In the genomic region with DNA sequence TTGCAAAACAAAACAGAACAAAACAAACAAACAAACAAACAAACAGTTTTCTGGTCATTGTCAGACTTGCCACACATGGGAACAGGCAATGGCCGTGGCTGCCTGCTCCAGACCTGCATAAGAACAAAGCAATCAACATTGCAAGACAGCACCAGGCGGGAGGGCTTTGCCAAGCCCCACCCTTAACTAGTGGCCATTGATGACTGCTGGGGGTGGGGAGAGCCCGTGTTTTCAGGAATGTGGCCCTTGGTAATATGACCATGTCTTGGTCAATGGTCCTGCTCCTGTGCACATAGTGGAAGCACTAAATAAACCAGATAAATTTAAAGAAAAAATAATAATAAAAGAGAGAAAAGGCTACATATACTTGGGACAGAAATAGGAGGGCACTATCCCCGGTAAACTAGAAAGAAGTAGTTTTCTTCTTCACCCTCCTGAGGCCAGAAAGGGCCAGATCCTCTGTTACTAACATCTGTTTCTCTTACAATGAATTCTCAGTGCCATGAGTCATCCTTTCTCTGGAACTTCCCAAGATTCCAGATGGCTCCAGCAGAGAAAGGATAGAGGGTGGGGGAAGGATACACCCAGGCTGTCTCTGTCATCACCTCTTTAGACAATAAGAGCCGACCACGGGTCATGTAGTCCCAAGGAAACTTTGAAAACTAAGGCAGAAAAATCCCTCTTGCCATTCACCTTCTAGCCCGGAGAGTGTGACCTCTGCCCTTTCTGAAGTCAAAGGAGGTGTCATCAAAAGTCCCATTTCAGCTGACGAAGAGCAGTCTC, we compare ENCODE assay signal across 20 mouse cellular contexts. TPM values are rescaled to one million over a fixed set of nuclear protein-coding genes. Genes with fewer than 3 reads are reported as not detected.
A peak's percentile ranks its signal among the peaks of the same experiment; 100 is the strongest.
DNase-seq lines count a peak whose midpoint lies in the region; ATAC-seq and TF ChIP-seq lines count a peak whose summit lies in the region.
"Had no signal": no experiment of that assay in that cellular context is flagged by ENCODE, and none has a peak within 500 bp of the region (broad histone marks: within the 10 kb centered on the region; RNA-seq: fewer than 3 reads in every experiment).

No protein-coding gene starts in this region.

- no peaks in the 10 kb centered on the region for H3K27me3 ChIP-seq in intestine, embryonic 14.5 days (replicated peaks; ENCODE audit: control insufficient read depth, insufficient read depth, low read length)
- H3K27me3 ChIP-seq in intestine, embryonic 16.5 days (replicated peaks; ENCODE audit: control insufficient read depth, insufficient read depth, low read length), result no peaks in the 10 kb centered on the region
- H3K27me3 ChIP-seq in lung, postnatal 0 days (replicated peaks; ENCODE audit: insufficient read depth, low read length), result no peaks in the 10 kb centered on the region
- H3K27me3 ChIP-seq: embryonic facial prominence, embryonic 13.5 days; hindbrain, embryonic 15.5 days; liver, embryonic 15.5 days had no signal

- DNase-seq in intestine, embryonic 14.5 days (ENCODE audit: low spot score), result no peak
- peak; percentile 6 for DNase-seq in ES-E14 (ENCODE audit: low read depth, low spot score)
- DNase-seq in adipocyte (ENCODE audit: low spot score), result peak; percentile 50
- peak; percentile 88 for DNase-seq in lung, postnatal 0 days (ENCODE audit: low spot score)
- DNase-seq in ovary, postnatal 10 days (ENCODE audit: low spot score), result no peak
- DNase-seq in T-cell, adult 2 months (ENCODE audit: low spot score), result no peak
- DNase-seq in embryo, embryonic 10.5 days (ENCODE audit: low spot score), result no peak
- DNase-seq: cerebellum, postnatal 10 days; kidney, postnatal 10 days; left cerebral cortex, postnatal 4 days had no signal

- H3K36me3 ChIP-seq in intestine, embryonic 14.5 days (ENCODE audit: control insufficient read depth, insufficient read depth, low read length), result no peaks in the 10 kb centered on the region
- no peaks in the 10 kb centered on the region for H3K36me3 ChIP-seq in intestine, embryonic 16.5 days (ENCODE audit: control insufficient read depth, insufficient read depth, low read length)
- H3K36me3 ChIP-seq in ES-E14 (ENCODE audit: control insufficient read depth, insufficient read depth, low read length, poor library complexity, severe bottlenecking), result no peaks in the 10 kb centered on the region
- no peaks in the 10 kb centered on the region for H3K36me3 ChIP-seq in lung, postnatal 0 days (ENCODE audit: insufficient read depth, low read length)
- H3K36me3 ChIP-seq: embryonic facial prominence, embryonic 13.5 days; hindbrain, embryonic 15.5 days; liver, embryonic 15.5 days; midbrain, embryonic 10.5 days had no signal

- 48% methylated on average over 8 of the region's 8 CpGs for WGBS in intestine, embryonic 14.5 days
- WGBS in intestine, embryonic 16.5 days, result 53% methylated on average over 8 of the region's 8 CpGs
- WGBS in lung, postnatal 0 days, result 49% methylated on average over 8 of the region's 8 CpGs

- in situ Hi-C loops in ES-E14 (cut with MboI; ENCODE audit: low sequenced_read_pairs in 2 of 2, unreplicated experiment in 2 of 2), result no loop called here

- 0 out of 2 replicates have a peak, but pooled peaks have one; percentile 27 for ATAC-seq in intestine, embryonic 14.5 days (replicated peaks; ENCODE audit: low FRiP score, low TSS enrichment, low read depth)
- ATAC-seq in intestine, embryonic 16.5 days, result no peak
- ATAC-seq in lung, postnatal 0 days, result peak; percentile 70
- ATAC-seq: forebrain, embryonic 14.5 days had no signal

- TF ChIP-seq EP300 in lung, postnatal 0 days (IDR thresholded peaks at IDR 0.05), result peak; percentile 41

- no peak for TF ChIP-seq CTCF in lung, postnatal 0 days (IDR thresholded peaks at IDR 0.05)

- H3K9ac ChIP-seq in intestine, embryonic 14.5 days (ENCODE audit: low read length), result no peak overlapping the region
- H3K9ac ChIP-seq in intestine, embryonic 16.5 days (ENCODE audit: low read depth, low read length), result no peak overlapping the region
- H3K9ac ChIP-seq in ES-E14 (ENCODE audit: insufficient read depth, low read depth, low read length, poor library complexity, severe bottlenecking), result no peak overlapping the region
- no peak overlapping the region for H3K9ac ChIP-seq in lung, postnatal 0 days (replicated peaks; ENCODE audit: low read depth)
- H3K9ac ChIP-seq: embryonic facial prominence, embryonic 13.5 days; hindbrain, embryonic 15.5 days; liver, embryonic 15.5 days had no signal

- H3K9me3 ChIP-seq in intestine, embryonic 14.5 days (ENCODE audit: control insufficient read depth, low read length), result no peaks in the 10 kb centered on the region
- no peaks in the 10 kb centered on the region for H3K9me3 ChIP-seq in intestine, embryonic 16.5 days (ENCODE audit: control insufficient read depth, low read length)
- no peaks in the 10 kb centered on the region for H3K9me3 ChIP-seq in ES-E14 (ENCODE audit: control insufficient read depth, insufficient read depth, low read depth, low read length)
- no peaks in the 10 kb centered on the region for H3K9me3 ChIP-seq in lung, postnatal 0 days (ENCODE audit: low read length)
- H3K9me3 ChIP-seq: embryonic facial prominence, embryonic 13.5 days; hindbrain, embryonic 15.5 days; liver, embryonic 15.5 days; midbrain, embryonic 10.5 days had no signal

- H3K4me2 ChIP-seq in intestine, embryonic 14.5 days (ENCODE audit: low read length), result no peak overlapping the region
- no peak overlapping the region for H3K4me2 ChIP-seq in intestine, embryonic 16.5 days (ENCODE audit: low read depth, low read length)
- H3K4me2 ChIP-seq in lung, postnatal 0 days (replicated peaks; ENCODE audit: low read depth, low read length), result no peak overlapping the region
- H3K4me2 ChIP-seq: embryonic facial prominence, embryonic 13.5 days; hindbrain, embryonic 15.5 days; liver, embryonic 15.5 days had no signal

- peaks cover 6% of the 10 kb centered on the region; the same call in 1 of the 2 replicates for H3K4me1 ChIP-seq in intestine, embryonic 14.5 days (replicated peaks; ENCODE audit: control insufficient read depth, insufficient read depth, low read length)
- H3K4me1 ChIP-seq in intestine, embryonic 16.5 days (ENCODE audit: control insufficient read depth, insufficient read depth, low read length), result peaks cover 2% of the 10 kb centered on the region; the same call in 1 of the 2 replicates
- no peaks in the 10 kb centered on the region for H3K4me1 ChIP-seq in ES-E14 (ENCODE audit: control insufficient read depth in 2 of 2, insufficient read depth in 2 of 2, low read length in 2 of 2, poor library complexity in 1 of 2)
- H3K4me1 ChIP-seq in lung, postnatal 0 days (ENCODE audit: insufficient read depth, low read depth, low read length), result no peaks in the 10 kb centered on the region

- peak overlapping the region; percentile 38; the same call in 1 of the 2 replicates for H3K27ac ChIP-seq in intestine, embryonic 14.5 days (ENCODE audit: low read depth)
- no peak overlapping the region for H3K27ac ChIP-seq in intestine, embryonic 16.5 days (ENCODE audit: low read length)
- H3K27ac ChIP-seq in ES-E14 (ENCODE audit: insufficient read depth, low read depth, low read length, poor library complexity, severe bottlenecking), result no peak overlapping the region
- H3K27ac ChIP-seq in lung, postnatal 0 days (ENCODE audit: low read length), result no peak overlapping the region
- H3K27ac ChIP-seq: embryonic facial prominence, embryonic 13.5 days; hindbrain, embryonic 15.5 days; liver, embryonic 15.5 days; midbrain, embryonic 10.5 days had no signal

- no peak overlapping the region for H3K4me3 ChIP-seq in intestine, embryonic 14.5 days (ENCODE audit: low read depth, low read length)
- no peak overlapping the region for H3K4me3 ChIP-seq in intestine, embryonic 16.5 days (ENCODE audit: low read length)
- no peak overlapping the region for H3K4me3 ChIP-seq in ES-E14 (ENCODE audit: insufficient read depth in 1 of 2, low read depth in 1 of 2, low read length in 2 of 2, poor library complexity in 1 of 2, severe bottlenecking in 1 of 2)
- H3K4me3 ChIP-seq in lung, postnatal 0 days (ENCODE audit: low read depth, low read length), result no peak overlapping the region
- H3K4me3 ChIP-seq: embryonic facial prominence, embryonic 13.5 days; hindbrain, embryonic 15.5 days; liver, embryonic 15.5 days; midbrain, embryonic 10.5 days had no signal

TF ChIP-seq in ES-E14, 5 proteins besides CTCF, POLR2A, EP300 and RAD21:
- TF ChIP-seq HCFC1 (IDR thresholded peaks at IDR 0.05; ENCODE audit: borderline replicate concordance, insufficient read depth, low read length), result no peak
- no peak for TF ChIP-seq CHD2 (IDR thresholded peaks at IDR 0.05; ENCODE audit: low read depth, low read length)
- TF ChIP-seq MAFK (IDR thresholded peaks at IDR 0.05; ENCODE audit: insufficient read depth, low read depth, low read length), result no peak
- TF ChIP-seq ZNF384 (IDR thresholded peaks at IDR 0.05; ENCODE audit: low read depth, low read length), result no peak
- TF ChIP-seq ZC3H11A (IDR thresholded peaks at IDR 0.05; ENCODE audit: borderline replicate concordance, low read depth, low read length), result no peak

RNA-seq across cellular contexts. Expression of gene Ccl2, which starts 23.8 kb away (rescaled TPM):
- 14.0 and 17.4 TPM in 2 replicates for polyA plus RNA-seq in intestine, embryonic 14.5 days (2014; fragmentation: Nextera tagmentation; extraction: Ambion mirVana)
- polyA plus RNA-seq in intestine, embryonic 16.5 days (2015; fragmentation: Nextera tagmentation; extraction: Ambion mirVana), result 6.7 and 8.3 TPM in 2 replicates
- 0.74 and 7.8 TPM in 2 replicates for total RNA-seq in ES-E14 (2012; rRNA removed)
- polyA plus RNA-seq in lung, postnatal 0 days (2015; fragmentation: Nextera tagmentation; extraction: Ambion mirVana), result 3.4 and 12.1 TPM in 2 replicates
- total RNA-seq: layer of hippocampus, postnatal 10 days had no signal

RNA-seq across cellular contexts. Expression of gene Gm17268, which starts 26.8 kb away (rescaled TPM):
- not detected in 2 replicates for polyA plus RNA-seq in intestine, embryonic 14.5 days (2014; fragmentation: Nextera tagmentation; extraction: Ambion mirVana)
- polyA plus RNA-seq in intestine, embryonic 16.5 days (2015; fragmentation: Nextera tagmentation; extraction: Ambion mirVana), result not detected in 2 replicates
- not detected in 2 replicates for total RNA-seq in ES-E14 (2012; rRNA removed)
- not detected in 2 replicates for polyA plus RNA-seq in lung, postnatal 0 days (2015; fragmentation: Nextera tagmentation; extraction: Ambion mirVana)
- total RNA-seq: granulocyte monocyte progenitor cell, adult 5-6 weeks; layer of hippocampus, postnatal 10 days; left cerebral cortex, postnatal 4 days had no signal
- polyA plus RNA-seq: embryonic facial prominence, embryonic 13.5 days; forebrain, embryonic 14.5 days; hindbrain, embryonic 15.5 days; liver, embryonic 15.5 days; midbrain, embryonic 10.5 days; small intestine, adult 2 months; urinary bladder, adult 2 months had no signal

RNA-seq across cellular contexts. Expression of gene Ccl7, which starts 33.9 kb away (rescaled TPM):
- polyA plus RNA-seq in intestine, embryonic 14.5 days (2014; fragmentation: Nextera tagmentation; extraction: Ambion mirVana), result 3.6 TPM in 2 replicates
- 3.0 and 3.1 TPM in 2 replicates for polyA plus RNA-seq in intestine, embryonic 16.5 days (2015; fragmentation: Nextera tagmentation; extraction: Ambion mirVana)
- 0.32 and 6.3 TPM in 2 replicates for total RNA-seq in ES-E14 (2012; rRNA removed)
- polyA plus RNA-seq in lung, postnatal 0 days (2015; fragmentation: Nextera tagmentation; extraction: Ambion mirVana), result 3.4 and 8.1 TPM in 2 replicates
- total RNA-seq: granulocyte monocyte progenitor cell, adult 5-6 weeks; left cerebral cortex, postnatal 4 days had no signal

RNA-seq across cellular contexts. Expression of gene Asic2, which starts 43.3 kb away (rescaled TPM):
- polyA plus RNA-seq in intestine, embryonic 14.5 days (2014; fragmentation: Nextera tagmentation; extraction: Ambion mirVana), result 0.16 and 0.22 TPM in 2 replicates
- polyA plus RNA-seq in intestine, embryonic 16.5 days (2015; fragmentation: Nextera tagmentation; extraction: Ambion mirVana), result 0.15 and 0.16 TPM in 2 replicates
- 0.13 and 0.42 TPM in 2 replicates for total RNA-seq in ES-E14 (2012; rRNA removed)
- 0.05 and 0.06 TPM in 2 replicates for polyA plus RNA-seq in lung, postnatal 0 days (2015; fragmentation: Nextera tagmentation; extraction: Ambion mirVana)
- total RNA-seq: granulocyte monocyte progenitor cell, adult 5-6 weeks had no signal

RNA-seq across cellular contexts. Expression of gene Ccl11, which starts 46.0 kb away (rescaled TPM):
- 52.3 and 61.1 TPM in 2 replicates for polyA plus RNA-seq in intestine, embryonic 14.5 days (2014; fragmentation: Nextera tagmentation; extraction: Ambion mirVana)
- polyA plus RNA-seq in intestine, embryonic 16.5 days (2015; fragmentation: Nextera tagmentation; extraction: Ambion mirVana), result 105 and 109 TPM in 2 replicates
- total RNA-seq in ES-E14 (2012; rRNA removed), result not detected in 2 replicates
- polyA plus RNA-seq in lung, postnatal 0 days (2015; fragmentation: Nextera tagmentation; extraction: Ambion mirVana), result 26.6 and 31.3 TPM in 2 replicates
- total RNA-seq: granulocyte monocyte progenitor cell, adult 5-6 weeks; left cerebral cortex, postnatal 4 days had no signal
- polyA plus RNA-seq: forebrain, embryonic 14.5 days; midbrain, embryonic 10.5 days had no signal

Comparison
In these comparisons a context has a peak if more than half of its experiments do, and no peak if none do; other contexts are left out.
1. DNase-seq: peak in ES-E14 (single experiment), adipocyte (single experiment) and lung, postnatal 0 days (single experiment); none in intestine, embryonic 14.5 days (single experiment), ovary, postnatal 10 days (single experiment), T-cell, adult 2 months (single experiment) and embryo, embryonic 10.5 days (single experiment).